Mouse (Mus musculus) erythroblast, embryonic 14.5 days (primary cell): ENCODE results near the gene Fopnl. TPM values are rescaled to one million over a fixed set of nuclear protein-coding genes. Genes with fewer than 3 reads are reported as not detected.

Experiments used
- H3K27me3 ChIP-seq: 2 replicates; pipeline ENCODE4 v1.6.1; 2012; ENCODE audit warnings: inconsistent platforms; ENCODE audit not compliant: control insufficient read depth
- H3K36me3 ChIP-seq: 2 replicates; pipeline ENCODE4 v1.6.1; 2012; ENCODE audit warnings: mild to moderate bottlenecking, inconsistent platforms; ENCODE audit not compliant: control insufficient read depth
- H3K4me1 ChIP-seq: 2 replicates; pipeline ENCODE4 v1.6.1; 2012; ENCODE audit warnings: inconsistent platforms; ENCODE audit not compliant: control insufficient read depth
- H3K4me3 ChIP-seq: replicated peaks from 2 replicates; pipeline ENCODE3; 2012; ENCODE audit warnings: moderate library complexity, mild to moderate bottlenecking, inconsistent platforms
- H3K9me3 ChIP-seq: 2 replicates; pipeline ENCODE4 v1.6.1; 2012; ENCODE audit warnings: low read length, inconsistent platforms, mixed read lengths; ENCODE audit not compliant: control insufficient read depth
- GATA1 ChIP-seq: IDR thresholded peaks from 2 replicates; pipeline ENCODE4 v1.6.1; 2012; ENCODE audit warnings: low read length, inconsistent platforms, mixed read lengths
- TAL1 ChIP-seq: IDR thresholded peaks from 3 replicates; pipeline ENCODE4 v1.6.1; 2012; ENCODE audit warnings: low read length, inconsistent platforms, mixed read lengths
- polyA plus RNA-seq: library from polyadenylated mRNA; stranded (reverse); fragments of >175 nt; gene quantifications from 2 replicates; pipeline ENCODE4 v1.2.3, GENCODE M21; 2012

Gene Fopnl
- polyA plus RNA-seq, 1 experiment: 0.60 TPM

DNA sequence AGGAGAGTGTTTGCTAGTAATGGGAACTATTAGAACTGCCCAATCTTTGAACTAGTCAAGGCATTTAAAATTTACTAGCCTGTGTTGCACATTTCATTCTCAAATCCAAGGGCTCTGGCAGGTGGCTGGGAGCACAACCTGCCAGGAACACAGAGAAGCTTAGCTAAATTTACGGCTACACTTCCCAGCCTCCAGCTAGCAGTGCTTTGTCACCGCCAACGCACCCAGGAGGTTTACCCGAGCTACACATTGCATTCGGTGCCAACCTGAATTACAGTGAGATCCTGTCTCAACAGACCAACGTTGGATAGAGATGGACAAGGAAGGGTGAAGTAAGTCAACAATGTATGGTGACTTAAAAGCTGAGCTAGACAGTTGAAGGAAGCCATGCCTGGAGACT, 54.0 kb downstream of the Fopnl start:
- TF ChIP-seq TAL1 (no peak), GATA1 (no peak)

DNA sequence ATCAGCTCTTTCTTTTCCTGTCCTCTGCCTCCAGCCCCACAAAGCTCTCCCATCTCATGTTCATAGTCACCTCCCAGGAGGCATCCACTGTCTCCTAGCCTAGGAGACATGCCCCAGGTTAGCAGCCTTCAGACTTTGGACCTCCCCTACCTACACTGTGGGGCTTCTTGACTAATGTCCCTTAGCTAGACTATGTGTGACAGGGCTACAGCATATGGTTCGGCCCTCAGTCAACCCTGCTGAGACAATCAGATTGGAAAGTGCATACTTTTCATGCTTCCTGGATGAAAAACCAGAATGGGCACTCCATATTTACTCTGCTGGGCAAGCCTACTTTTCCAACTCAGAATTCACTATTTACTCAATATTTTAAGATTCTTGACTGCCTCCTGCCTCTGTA, 54.8 kb downstream of the Fopnl start:
- no peaks in the 10 kb centered on the region for H3K27me3 ChIP-seq
- H3K4me1 ChIP-seq: no peaks in the 10 kb centered on the region; the same call in 1 of the 2 replicates
- H3K9me3 ChIP-seq: no peaks in the 10 kb centered on the region
- H3K4me3 ChIP-seq: no peak overlapping the region
- TF ChIP-seq TAL1: no peak
- no peak for TF ChIP-seq GATA1
- H3K36me3 ChIP-seq: no peaks in the 10 kb centered on the region

More for the DNA sequence above, 54.0 kb downstream of the Fopnl start:
- Histone ChIP-seq H3K36me3 (no peaks in the 10 kb centered on the region), H3K27me3 (no peaks in the 10 kb centered on the region), H3K9me3 (no peaks in the 10 kb centered on the region), H3K4me3 (no peak overlapping the region), H3K4me1 (no peaks in the 10 kb centered on the region; the same call in 1 of the 2 replicates)

DNA sequence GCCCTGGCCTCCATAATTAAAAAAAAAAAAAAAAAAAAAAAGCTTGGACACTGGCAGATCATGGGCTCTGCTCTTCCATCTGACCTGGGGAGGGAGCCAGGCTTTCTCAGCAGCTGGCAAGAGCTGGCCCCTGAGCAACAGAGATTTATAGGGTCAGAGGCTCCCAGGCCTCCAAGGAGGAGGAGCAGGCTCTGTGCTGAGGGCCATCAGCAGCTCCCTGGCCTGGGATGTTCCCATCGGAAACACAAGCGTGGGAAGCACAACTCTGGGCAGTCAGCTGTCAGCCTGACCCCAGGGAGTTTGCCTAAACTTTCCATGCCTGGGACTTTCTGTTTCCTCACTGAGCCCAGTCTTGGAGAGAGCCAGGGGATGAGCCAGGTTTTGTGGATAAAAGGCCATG, 58.3 kb downstream of the Fopnl start:
- Histone ChIP-seq H3K27me3 (no peaks in the 10 kb centered on the region), H3K4me1 (no peaks in the 10 kb centered on the region), H3K4me3 (no peak overlapping the region), H3K9me3 (no peaks in the 10 kb centered on the region), H3K36me3 (no peaks in the 10 kb centered on the region)
- TF ChIP-seq GATA1 (no peak), TAL1 (no peak)

DNA sequence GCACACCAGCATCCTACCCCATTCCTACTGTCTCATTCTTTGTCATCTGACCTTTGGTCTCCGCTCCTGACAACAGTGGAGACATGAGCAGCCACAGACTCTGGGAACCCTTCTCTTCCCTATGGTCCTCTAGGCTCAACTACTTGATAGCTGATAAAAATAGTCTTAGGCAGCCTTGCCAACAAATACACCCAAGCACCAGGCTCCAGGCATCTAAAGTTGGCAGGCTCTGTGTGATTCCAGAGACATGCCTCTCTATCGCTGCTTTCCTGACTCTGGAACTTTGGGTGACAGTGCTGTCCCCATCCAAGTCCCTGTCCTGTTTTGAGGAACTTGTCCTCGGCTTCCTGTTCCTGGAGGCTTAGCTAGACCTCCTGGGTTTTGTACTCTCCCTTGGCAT, 63.6 kb downstream of the Fopnl start:
- Histone ChIP-seq H3K36me3 (no peaks in the 10 kb centered on the region), H3K27me3 (no peaks in the 10 kb centered on the region), H3K4me1 (no peaks in the 10 kb centered on the region), H3K4me3 (no peak overlapping the region), H3K9me3 (no peaks in the 10 kb centered on the region)
- no peak for TF ChIP-seq GATA1
- TF ChIP-seq TAL1: no peak

DNA sequence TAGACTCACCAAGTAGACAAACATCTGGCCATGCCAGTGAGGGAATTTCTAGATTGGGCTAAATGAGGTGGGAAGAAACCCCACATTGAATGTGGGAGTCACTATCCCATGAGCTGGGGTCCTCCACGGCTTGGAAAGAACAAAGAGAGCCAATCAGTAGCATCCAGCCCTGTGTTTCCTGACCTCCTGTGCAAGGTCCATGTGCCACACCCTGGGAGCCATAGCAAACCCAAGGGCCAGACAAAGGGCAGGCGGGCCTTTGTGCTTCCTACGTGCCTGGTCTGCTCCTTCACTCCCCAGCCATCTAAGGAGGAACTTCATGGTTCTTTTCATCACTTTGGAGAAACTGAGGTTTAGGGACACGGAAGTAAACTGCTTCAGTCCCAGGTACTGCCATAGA, 64.3 kb downstream of the Fopnl start:
- H3K4me3 ChIP-seq: no peak overlapping the region
- no peaks in the 10 kb centered on the region for H3K36me3 ChIP-seq
- TF ChIP-seq TAL1: no peak
- no peaks in the 10 kb centered on the region for H3K9me3 ChIP-seq
- no peaks in the 10 kb centered on the region for H3K27me3 ChIP-seq
- H3K4me1 ChIP-seq: no peaks in the 10 kb centered on the region

DNA sequence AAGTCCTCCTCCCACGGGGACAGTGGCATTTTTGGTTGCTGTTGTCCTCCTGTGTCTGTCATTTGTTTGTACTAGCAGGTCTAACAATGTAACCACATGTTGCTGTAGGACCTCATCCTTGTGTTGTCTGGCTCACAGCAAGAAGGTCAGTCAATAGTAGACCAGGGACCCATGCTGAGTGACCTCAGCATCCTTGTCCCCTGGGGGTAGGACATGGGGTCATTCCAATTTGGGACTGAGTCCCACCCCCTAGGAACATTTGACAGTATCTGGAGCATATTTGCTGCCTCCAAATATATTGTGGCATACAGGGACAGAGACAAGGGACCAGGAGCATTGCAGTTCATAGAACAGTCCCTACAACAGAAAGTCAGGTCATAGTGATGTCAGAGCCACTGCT, 67.3 kb downstream of the Fopnl start:
- Histone ChIP-seq H3K4me1 (no peaks in the 10 kb centered on the region), H3K27me3 (no peaks in the 10 kb centered on the region), H3K4me3 (no peak overlapping the region), H3K36me3 (no peaks in the 10 kb centered on the region), H3K9me3 (no peaks in the 10 kb centered on the region)
- no peak for TF ChIP-seq TAL1
- TF ChIP-seq GATA1: no peak

Other genes with a start within 250 kb of the Fopnl start
- 7.2 and 8.9 TPM in 2 replicates for gene Nde1, start 154.1 kb downstream of the Fopnl start, polyA plus RNA-seq
- 0.17 TPM in 2 replicates for gene Marf1, start 154.1 kb downstream of the Fopnl start, polyA plus RNA-seq
- 0.01 TPM in 1 of 2 replicates, not detected in the other for gene Myh11, start 26.0 kb downstream of the Fopnl start, polyA plus RNA-seq
- 0.04 and 0.06 TPM in 2 replicates for gene Abcc1, start 44.2 kb upstream of the Fopnl start, polyA plus RNA-seq
- gene A630010A05Rik, start 244.9 kb upstream of the Fopnl start, polyA plus RNA-seq: not detected in 2 replicates